Mouse (Mus musculus) skeletal muscle tissue, adult 2 months (tissue): ENCODE measurements at regions not wholly inside any gene's neighbourhood (a gene's known extent, or its start where the extent isn't known, plus 50 kb on each side); places are given as distances from the start of the nearest gene placed in this dataset.

Source experiments
- DNase-seq: peaks from one replicate; pipeline ENCODE4 v3.0.0-alpha.2; 2012; ENCODE audit warnings: low read depth, low spot score

GRCm38 (mm10) chr4:81178782-81179135, 263.9 kb downstream of the Mpdz start:
- peak; percentile 63 for DNase-seq

DNA sequence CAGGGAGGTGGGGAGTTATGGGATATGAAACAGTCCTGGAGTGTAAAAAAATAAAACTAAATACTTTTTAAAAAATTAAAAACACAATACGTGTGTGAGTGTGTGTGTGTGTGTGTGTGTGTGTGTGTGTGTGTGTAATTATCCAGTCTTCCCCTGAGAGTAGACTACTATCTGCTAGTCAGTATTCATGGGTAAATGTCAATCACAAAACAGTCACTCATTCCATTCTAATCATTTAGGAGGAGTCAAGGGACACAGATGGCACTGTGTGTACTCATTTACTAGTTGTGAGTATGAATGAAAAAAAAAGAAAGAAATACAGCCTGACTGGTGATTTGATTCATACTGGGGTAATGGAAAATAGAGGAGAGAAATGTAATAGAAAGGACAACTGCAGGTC, 226.5 kb downstream of the Mpdz start:
- DNase-seq = no peak

DNA sequence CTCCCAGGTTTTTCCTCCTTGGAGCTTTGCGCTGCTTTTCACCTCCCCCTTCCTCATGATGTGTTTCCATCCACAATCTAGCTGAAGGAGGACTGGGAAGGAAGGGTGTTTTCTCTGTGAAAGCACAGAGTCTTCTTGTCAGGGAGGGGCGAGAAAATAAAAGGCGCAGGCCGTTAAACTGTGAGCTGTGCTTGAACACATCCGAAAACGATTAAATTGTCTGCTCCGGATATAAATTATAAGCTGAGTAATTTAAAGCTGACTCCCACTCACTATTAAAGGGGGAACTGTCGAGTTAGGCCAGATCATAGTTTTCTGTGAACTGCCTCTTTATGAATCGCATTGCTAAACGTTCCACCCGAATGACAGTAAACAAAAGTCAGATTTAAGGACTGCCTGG, 224.6 kb downstream of the Mpdz start:
- DNase-seq = no peak

DNA sequence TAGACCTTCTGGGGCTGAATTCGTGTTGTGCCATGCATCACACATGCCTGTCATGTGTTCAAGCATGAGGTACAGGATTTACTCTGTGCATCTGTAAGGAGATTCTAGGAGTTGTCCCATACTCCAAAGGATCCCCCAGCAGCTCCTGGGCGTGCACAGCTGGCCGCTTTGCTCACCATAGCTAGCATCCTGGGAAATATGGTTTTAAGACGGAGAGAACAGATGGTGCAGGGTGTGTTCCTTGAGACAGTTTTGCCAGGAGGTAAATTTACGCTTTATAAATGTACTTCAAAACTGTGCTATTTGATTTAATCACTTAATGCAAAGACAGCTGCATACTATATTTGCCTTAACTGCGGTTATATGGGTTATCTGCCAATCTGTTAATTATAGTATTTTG, 220.6 kb downstream of the Mpdz start:
- no peak for DNase-seq

- no peak for DNase-seq
Observed at GRCm38 (mm10) chr4:81222468-81223175, 220.0 kb downstream of the Mpdz start.
